Mouse (Mus musculus): ENCODE results near the gene Lrrc61. TPM values are rescaled to one million over a fixed set of nuclear protein-coding genes. Genes with fewer than 3 reads are reported as not detected.

Lrrc61 gene
- polyA plus RNA-seq, 1 experiment: 0.05 TPM

DNA sequence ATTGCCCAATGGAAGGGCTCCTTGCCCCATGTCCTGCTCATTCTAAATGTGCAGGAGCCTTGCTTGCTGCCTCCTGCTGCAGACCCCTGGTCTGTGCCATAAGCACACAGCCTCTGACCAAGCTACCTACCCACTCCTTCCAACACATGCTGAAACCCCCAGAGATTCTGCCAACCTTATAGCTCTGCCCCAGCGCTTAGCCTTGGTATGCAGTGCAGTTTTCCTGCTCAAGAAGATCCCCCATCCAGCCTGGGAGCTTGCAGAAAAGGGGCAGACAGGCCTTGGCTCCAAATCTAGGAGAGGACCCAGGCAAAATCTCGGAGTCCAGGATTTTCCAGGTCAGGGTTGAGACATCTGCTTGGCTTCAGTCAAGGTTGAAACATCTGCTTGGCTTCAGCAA, 21.1 kb upstream of the Lrrc61 start:
- Histone ChIP-seq H3K27me3 (ENCODE audit: control insufficient read depth) (no peaks in the 10 kb centered on the region), H3K9me3 (ENCODE audit: control insufficient read depth, low read length) (no peaks in the 10 kb centered on the region), H3K4me1 (ENCODE audit: control insufficient read depth) (peaks cover 5% of the 10 kb centered on the region), H3K4me3 (replicated peaks) (no peak overlapping the region), H3K36me3 (ENCODE audit: control insufficient read depth) (peaks cover 10% of the 10 kb centered on the region)
- TF ChIP-seq TAL1 (IDR thresholded peaks at IDR 0.05; ENCODE audit: low read length): no peak
- no peak for TF ChIP-seq GATA1 (IDR thresholded peaks at IDR 0.05; ENCODE audit: low read length)

DNA sequence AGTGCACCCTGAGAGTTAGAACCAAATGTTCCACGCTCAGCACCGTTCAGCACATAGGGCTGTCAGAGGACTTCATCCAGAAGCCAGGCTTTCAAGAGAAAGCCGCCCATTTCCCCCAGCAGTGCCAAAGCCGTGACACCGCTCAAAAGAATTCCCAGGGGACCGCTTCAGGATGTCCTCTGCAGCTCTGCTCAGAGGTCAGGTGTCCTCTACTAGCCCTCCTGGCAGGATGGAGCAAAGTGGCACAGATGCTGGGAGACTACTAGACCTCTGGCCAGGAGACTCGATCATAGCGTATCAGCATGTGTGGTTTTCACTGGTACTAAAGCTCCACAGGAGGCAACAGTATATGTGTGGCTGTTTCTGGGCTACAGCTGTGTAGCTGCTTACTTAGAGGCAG, 19.7 kb upstream of the Lrrc61 start:
- Histone ChIP-seq H3K4me3 (replicated peaks) (no peak overlapping the region), H3K9me3 (ENCODE audit: control insufficient read depth, low read length) (no peaks in the 10 kb centered on the region), H3K4me1 (ENCODE audit: control insufficient read depth) (peaks cover 5% of the 10 kb centered on the region), H3K36me3 (ENCODE audit: control insufficient read depth) (no peaks in the 10 kb centered on the region), H3K27me3 (ENCODE audit: control insufficient read depth) (no peaks in the 10 kb centered on the region)
- TF ChIP-seq GATA1 (IDR thresholded peaks at IDR 0.05; ENCODE audit: low read length) (no peak), TAL1 (IDR thresholded peaks at IDR 0.05; ENCODE audit: low read length) (no peak)

DNA sequence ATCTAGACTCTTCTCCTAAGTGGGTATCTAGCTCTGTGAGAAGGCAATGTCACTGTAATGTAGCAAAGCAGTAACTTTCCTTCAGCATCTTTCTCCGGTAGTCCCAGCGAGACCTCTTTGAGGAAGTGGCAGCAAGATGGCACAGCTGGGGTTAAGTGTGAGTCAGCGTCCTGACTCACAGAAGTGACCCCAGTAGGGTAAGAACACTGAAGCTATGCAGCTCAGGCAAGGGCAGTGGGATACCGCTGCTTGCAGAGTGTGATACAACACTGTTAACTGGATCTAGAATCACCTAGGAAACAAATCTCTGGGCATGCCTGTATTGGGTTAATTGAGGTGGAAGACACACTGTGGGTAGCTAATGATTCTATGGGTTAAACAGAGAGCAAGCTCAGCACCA, 18.5 kb upstream of the Lrrc61 start:
- Histone ChIP-seq H3K4me1 (ENCODE audit: control insufficient read depth) (peaks cover 5% of the 10 kb centered on the region), H3K4me3 (replicated peaks) (no peak overlapping the region), H3K36me3 (ENCODE audit: control insufficient read depth) (no peaks in the 10 kb centered on the region), H3K9me3 (ENCODE audit: control insufficient read depth, low read length) (no peaks in the 10 kb centered on the region), H3K27me3 (ENCODE audit: control insufficient read depth) (no peaks in the 10 kb centered on the region)
- TF ChIP-seq GATA1 (IDR thresholded peaks at IDR 0.05; ENCODE audit: low read length) (no peak), TAL1 (IDR thresholded peaks at IDR 0.05; ENCODE audit: low read length) (no peak)

DNA sequence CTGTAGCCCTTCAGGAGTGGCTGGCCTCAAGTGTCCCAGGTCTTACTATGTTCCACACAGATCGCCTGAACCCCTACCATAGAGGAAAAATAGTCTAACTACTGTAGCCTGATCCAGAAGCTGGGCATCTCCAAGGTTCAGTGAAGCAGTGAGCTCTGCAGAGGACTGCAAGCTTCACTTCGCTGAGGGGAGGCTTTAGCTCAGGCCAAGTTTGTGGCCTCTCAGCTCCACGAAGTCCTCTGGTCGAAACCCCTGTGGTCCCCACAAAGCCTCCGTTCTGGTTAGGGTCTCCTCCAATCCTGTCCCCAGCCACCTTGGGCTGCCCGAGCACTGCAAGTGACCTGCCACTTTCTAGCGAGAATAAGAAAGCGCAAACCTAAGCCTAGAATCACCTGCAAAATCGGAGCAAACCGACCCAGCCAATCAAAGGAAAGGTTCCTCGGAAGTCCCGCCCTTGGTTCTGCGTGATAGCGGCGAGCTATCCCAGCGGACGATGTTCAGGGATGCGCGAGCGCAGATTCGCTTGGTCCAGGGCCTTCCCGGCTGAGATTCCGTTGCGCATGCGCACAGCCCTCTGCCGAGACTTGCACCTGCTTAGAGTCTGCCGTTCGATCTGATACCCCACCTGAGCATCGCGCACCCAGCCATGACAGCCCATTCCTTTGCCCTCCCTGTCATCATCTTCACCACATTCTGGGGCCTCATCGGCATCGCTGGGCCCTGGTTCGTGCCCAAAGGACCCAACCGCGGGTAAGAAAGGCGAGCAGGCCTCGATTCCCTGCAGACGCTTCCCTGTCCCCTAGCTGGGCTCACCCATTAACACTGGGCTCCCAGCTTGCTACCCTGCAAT, 17.3 kb upstream of the Lrrc61 start, which contains the start of gene Atp6v0e2:
Gene Atp6v0e2, plus strand, starts transcription at position 511 of the 850 bp plus-strand sequence.
- Histone ChIP-seq H3K4me3 (replicated peaks) (peak within 1 kb of the TSS; percentile 40), H3K36me3 (ENCODE audit: control insufficient read depth) (no peaks in the 10 kb centered on the region), H3K9me3 (ENCODE audit: control insufficient read depth, low read length) (no peaks in the 10 kb centered on the region), H3K27me3 (ENCODE audit: control insufficient read depth) (no peaks in the 10 kb centered on the region), H3K4me1 (ENCODE audit: control insufficient read depth) (peaks cover 5% of the 10 kb centered on the region)
- TF ChIP-seq TAL1 (IDR thresholded peaks at IDR 0.05; ENCODE audit: low read length) (no peak), GATA1 (IDR thresholded peaks at IDR 0.05; ENCODE audit: low read length) (no peak)

DNA sequence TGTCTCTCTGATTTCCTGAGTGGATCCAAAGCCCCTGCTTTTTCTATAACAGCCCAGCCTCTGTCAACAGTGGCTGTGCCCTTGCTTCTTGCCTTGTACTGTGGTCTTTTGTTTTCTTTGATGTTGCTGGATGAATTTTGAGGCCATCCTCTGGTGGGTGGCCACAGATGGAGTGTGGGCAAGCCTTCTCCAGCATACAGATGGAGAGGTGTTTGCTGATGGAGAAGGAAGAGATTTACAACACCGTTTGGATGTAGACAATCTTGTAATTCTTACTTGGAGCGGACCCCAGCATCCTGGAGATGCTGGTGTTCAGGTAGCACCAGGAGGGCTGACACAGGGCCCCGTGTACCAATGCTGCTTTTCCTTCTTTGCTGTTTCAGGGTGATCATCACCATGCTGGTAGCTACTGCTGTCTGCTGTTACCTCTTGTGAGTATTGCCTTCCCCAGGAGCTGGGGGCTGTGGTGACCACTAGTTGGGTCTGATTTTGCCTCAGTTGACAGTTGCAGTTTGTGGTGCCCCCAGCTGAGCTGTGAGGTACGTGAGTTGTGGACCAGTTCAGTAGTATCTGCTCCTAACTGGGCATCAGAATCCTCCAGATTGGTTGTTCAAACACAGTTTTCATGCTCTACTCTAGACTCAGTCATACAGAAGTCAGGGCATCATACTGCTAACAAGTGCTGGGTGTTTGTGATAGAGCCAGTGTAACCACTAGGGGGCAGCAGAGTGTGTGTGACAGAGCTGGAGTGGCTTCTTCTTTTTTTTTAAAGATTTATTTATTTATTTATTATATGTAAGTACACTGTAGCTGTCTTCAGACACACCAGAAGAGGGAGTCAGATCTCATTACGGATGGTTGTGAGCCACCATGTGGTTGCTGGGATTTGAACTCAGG, 15.5 kb upstream of the Lrrc61 start:
- no peak for TF ChIP-seq GATA1 (IDR thresholded peaks at IDR 0.05; ENCODE audit: low read length)
- no peak for TF ChIP-seq TAL1 (IDR thresholded peaks at IDR 0.05; ENCODE audit: low read length)
- H3K4me1 ChIP-seq (ENCODE audit: control insufficient read depth): peaks cover 5% of the 10 kb centered on the region
- no peaks in the 10 kb centered on the region for H3K27me3 ChIP-seq (ENCODE audit: control insufficient read depth)
- H3K9me3 ChIP-seq (ENCODE audit: control insufficient read depth, low read length): no peaks in the 10 kb centered on the region
- no peaks in the 10 kb centered on the region for H3K36me3 ChIP-seq (ENCODE audit: control insufficient read depth)
- H3K4me3 ChIP-seq (replicated peaks): no peak overlapping the region

DNA sequence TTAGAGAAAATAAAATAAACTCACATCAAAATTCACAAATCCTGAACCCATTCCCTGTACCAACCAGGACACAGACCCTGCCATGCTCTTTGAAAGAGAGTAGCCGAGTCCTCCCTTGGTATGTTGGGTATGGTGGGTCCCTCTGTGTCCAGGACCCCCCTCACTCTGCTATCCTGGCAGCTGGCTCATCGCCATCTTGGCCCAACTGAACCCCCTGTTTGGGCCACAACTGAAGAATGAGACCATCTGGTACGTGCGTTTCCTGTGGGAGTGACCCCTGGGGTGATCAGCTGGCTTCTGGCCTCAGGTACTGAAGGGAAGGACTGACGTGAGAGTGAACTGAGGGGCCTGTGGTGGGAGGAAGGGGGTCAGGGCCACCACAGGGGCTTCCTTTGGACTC, 14.7 kb upstream of the Lrrc61 start:
- Histone ChIP-seq H3K36me3 (ENCODE audit: control insufficient read depth) (no peaks in the 10 kb centered on the region), H3K27me3 (ENCODE audit: control insufficient read depth) (no peaks in the 10 kb centered on the region), H3K4me1 (ENCODE audit: control insufficient read depth) (peaks cover 5% of the 10 kb centered on the region), H3K4me3 (replicated peaks) (no peak overlapping the region), H3K9me3 (ENCODE audit: control insufficient read depth, low read length) (no peaks in the 10 kb centered on the region)
- TF ChIP-seq TAL1 (IDR thresholded peaks at IDR 0.05; ENCODE audit: low read length): no peak
- no peak for TF ChIP-seq GATA1 (IDR thresholded peaks at IDR 0.05; ENCODE audit: low read length)

DNA sequence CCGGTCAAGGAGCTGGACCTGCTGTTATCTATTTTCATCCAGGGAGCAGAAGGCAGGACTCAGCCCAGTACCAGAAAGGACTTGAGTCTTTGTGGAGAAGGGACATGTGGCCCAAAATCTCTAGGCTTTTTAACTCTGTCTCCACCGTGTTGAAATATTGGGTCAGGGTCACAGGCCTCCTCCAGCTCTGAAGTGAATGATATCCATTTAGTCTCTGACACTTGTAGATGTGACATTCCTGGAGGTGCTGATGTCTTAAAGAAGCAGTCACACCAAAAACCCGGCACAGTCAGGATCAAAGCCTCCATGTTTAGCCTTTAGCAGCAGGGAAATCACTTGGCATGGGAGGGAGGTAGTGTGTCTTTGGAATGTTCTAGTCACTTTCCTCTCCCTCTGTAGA, 13.9 kb upstream of the Lrrc61 start:
- TF ChIP-seq GATA1 (IDR thresholded peaks at IDR 0.05; ENCODE audit: low read length): no peak
- TF ChIP-seq TAL1 (IDR thresholded peaks at IDR 0.05; ENCODE audit: low read length): no peak
- Histone ChIP-seq H3K9me3 (ENCODE audit: control insufficient read depth, low read length) (no peaks in the 10 kb centered on the region), H3K4me3 (replicated peaks) (no peak overlapping the region), H3K4me1 (ENCODE audit: control insufficient read depth) (peaks cover 5% of the 10 kb centered on the region), H3K36me3 (ENCODE audit: control insufficient read depth) (no peaks in the 10 kb centered on the region), H3K27me3 (ENCODE audit: control insufficient read depth) (no peaks in the 10 kb centered on the region)

DNA sequence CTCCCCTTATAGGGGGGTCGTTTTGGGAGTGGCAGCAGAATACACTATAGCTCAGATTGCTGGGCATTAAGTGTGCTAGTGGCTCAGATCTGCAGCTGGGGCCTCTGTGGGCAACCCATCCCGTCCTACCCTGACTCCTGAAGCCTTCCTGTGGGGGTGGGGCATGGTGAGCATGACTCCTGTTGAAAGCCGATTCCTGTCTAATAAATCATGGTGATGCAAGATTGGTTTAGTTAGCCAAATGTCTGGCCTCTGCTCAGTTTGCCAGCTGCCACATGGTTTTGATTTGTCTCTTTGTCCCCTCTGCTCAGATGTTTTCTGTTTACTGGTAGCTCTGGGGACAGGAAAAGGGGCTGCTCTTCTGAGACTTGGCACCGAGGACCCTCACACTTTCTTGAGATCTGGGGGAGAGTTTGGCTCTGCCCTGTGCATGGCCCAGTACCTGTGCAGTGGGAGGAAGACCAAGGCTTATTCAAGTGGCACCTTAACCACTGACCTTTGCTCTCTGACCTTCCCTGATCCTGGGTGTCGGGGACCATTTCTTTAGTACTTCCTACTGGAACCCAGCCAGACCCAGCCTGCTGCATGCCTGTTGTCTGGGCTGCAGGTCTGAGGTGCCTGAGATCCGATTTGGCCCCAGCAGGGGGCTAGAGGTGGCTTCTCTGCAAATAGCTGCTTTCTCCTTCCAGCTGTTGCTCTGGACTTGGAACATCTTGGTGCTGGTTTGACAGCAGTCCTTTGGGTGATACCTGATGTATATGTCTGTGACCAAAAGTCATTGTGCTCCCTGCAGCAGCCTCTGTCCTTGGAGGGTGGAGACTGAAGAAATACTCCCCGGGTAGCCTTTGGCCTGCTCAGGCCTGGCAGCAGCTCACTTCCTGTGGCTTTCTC, 12.8 kb upstream of the Lrrc61 start:
- no peaks in the 10 kb centered on the region for H3K27me3 ChIP-seq (ENCODE audit: control insufficient read depth)
- TF ChIP-seq TAL1 (IDR thresholded peaks at IDR 0.05; ENCODE audit: low read length): no peak

More for the DNA sequence above, 12.8 kb upstream of the Lrrc61 start:
- no peak overlapping the region for H3K4me3 ChIP-seq (replicated peaks)
- H3K9me3 ChIP-seq (ENCODE audit: control insufficient read depth, low read length): no peaks in the 10 kb centered on the region
- H3K36me3 ChIP-seq (ENCODE audit: control insufficient read depth): no peaks in the 10 kb centered on the region
- peaks cover 5% of the 10 kb centered on the region for H3K4me1 ChIP-seq (ENCODE audit: control insufficient read depth)
